Mouse (Mus musculus): ENCODE data around the gene Taar7f.
A peak's percentile ranks its signal among the peaks of the same experiment; 100 is the strongest.
"Not testable (repeated sequence)": the region's sequence is repeated elsewhere in the genome, so short reads cannot be mapped to it uniquely, and the experiment has no call there.

The Taar7f gene

DNA sequence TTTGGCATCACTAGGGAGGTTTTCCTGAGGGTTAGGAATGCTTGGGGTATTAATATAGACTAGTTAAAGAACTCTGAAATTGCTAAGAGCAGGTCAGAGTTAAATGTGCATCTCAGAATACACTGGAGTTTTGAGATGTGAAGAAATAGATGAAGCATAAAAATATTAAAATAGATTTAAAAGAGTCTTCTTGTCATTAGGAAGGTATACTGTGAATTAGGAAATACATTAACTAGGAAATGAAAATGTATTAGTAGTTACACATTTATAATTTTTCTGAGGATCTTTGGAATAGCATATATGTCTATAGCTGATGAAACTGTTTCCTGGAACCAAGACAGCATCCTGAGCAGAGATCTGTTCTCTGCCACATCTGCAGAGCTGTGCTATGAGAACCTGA is at the start of gene Taar7f:
Gene Taar7f (plus strand): TSS at position 301 of the 400 bp plus-strand sequence.
- no peak for DNase-seq (ENCODE audit: low spot score in 2 of 2)

DNA sequence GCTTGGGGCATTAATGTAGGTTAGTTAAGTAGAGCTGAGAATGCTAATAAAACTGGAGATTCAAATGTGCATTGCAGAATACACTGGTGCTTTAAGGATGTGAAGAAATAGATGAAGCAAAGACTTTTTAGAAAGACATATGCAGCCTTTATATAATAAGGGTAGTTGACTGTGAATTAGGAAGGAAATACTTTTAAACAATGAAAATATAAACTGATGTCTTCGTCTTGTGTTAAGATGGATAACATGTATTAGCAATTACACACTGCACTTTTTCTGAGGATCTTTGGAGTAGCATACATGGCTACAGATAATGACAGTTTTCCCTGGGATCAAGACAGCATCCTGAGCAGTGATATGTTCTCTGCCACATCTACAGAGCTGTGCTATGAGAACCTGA is 49.7 kb upstream of the Taar7f start, which contains the start of gene Taar7b:
Gene Taar7b (plus strand): TSS at position 301 of the 400 bp plus-strand sequence.
- DNase-seq (ENCODE audit: low spot score in 2 of 2), result no peak

DNA sequence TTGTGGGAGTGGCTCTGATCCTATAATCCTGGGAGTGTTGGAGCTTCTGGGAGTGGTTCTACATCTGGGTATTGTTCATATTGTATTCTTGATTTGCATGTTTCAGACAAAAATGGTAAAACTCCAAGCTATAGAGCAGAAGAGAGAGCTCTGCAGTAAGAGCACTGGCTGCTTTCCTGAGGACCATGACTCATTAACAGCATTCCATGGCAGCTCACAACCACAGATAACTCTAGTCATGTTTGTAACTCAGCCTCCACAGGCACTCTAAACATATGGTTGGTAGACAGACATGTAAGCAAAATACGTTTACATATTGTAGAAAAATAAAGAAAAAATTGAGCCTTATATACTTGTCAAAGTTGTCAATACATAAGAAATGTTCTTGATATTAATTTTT is 42.9 kb upstream of the Taar7f start:
- DNase-seq (ENCODE audit: low spot score in 2 of 2), result no peak

DNA sequence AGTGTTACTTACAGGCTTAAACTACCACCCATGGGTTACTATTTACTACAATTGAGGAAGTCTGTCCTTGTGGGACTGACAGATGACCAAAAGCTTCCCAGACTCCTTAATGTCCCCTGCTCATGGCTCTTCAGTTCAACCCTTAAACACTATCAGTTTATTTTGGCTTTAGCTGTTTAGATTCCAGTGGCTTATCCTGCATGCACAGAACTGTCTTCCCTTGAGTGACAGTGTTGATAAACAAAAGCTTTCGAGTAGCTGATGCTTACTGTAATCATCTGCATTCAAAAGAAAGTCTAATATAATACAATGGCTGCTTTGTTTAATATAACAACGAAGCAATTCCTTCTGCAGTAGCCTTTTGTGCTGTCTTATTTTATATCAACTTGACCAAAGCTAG is 42.3 kb upstream of the Taar7f start:
- no peak for DNase-seq (ENCODE audit: low spot score in 2 of 2)

DNA sequence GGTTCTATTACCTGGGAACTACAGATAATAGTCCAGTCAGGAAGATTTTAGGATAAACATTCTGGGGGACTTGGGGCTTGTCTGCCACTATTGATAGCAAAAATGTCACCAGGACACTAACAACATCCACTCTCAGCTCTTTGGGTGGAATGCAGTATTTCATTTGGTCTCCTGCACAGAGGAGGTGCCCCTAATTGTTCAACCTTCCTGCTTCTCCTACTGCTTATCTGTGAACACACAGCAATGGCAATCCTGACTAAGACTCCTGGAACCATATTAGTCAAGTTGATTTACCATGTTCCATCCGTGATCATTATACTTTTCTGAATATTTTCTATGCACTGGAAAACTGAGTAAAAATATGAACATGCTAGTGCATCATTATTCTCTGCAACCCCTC is 41.2 kb upstream of the Taar7f start:
- DNase-seq (ENCODE audit: low spot score in 2 of 2), result no peak

DNA sequence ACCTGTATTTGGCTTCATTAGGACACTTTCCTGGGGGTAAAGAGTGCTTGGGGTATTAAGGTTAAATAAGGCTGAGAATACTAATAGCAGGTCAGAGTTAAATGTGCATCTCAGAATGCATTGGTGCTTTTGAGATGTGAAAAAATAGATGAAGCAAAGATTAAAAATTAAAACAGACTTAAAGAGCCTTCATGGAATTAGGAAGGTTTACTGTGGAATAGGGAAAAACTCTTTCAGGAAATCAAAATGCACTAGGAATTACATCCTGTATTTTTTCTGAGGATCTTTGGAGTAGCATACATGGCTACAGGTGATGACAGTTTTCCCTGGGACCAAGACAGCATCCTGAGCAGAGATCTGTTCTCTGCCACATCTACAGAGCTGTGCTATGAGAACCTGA is 22.4 kb upstream of the Taar7f start, which contains the start of gene Taar7d:
Gene Taar7d (plus strand): TSS at position 301 of the 400 bp plus-strand sequence.
- DNase-seq (ENCODE audit: low spot score in 2 of 2), result no peak

DNA sequence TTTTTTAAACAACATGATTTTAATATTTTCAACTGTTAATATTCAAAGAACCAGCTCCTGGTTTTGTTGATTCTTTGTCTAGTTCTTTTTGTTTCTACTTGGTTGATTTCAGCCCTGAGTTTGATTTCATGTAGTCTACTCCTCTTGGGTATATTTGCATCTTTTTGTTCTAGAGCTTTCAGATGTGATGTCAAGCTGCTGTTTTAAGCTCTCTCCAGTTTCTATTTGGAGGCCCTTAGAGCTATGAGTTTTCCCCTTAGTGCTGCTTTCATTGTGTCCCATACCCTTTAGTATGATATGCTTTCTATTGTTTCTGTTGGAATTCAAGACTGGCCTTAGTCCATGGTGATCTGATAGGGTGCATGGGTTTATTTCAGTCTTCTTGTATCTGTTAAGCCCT is 18.0 kb upstream of the Taar7f start:
- no peak for DNase-seq (ENCODE audit: low spot score in 2 of 2)

DNA sequence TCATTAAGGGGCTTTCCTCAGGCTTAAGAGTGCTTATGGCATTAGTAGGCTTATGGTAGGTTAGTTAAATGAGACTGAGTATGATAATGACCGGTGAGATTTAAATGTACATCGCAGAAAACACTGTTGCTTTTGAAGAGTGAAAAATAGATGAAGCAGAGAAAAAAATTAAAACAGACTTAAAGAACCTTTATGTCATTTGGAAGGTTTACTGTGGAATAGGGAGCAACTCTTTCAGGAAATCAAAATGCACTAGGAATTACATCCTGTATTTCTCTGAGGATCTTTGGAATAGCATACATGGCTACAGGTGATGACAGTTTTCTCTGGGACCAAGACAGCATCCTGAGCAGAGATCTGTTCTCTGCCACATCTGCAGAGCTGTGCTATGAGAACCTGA is 12.0 kb upstream of the Taar7f start, which contains the start of gene Taar7e:
Gene Taar7e (plus strand): TSS at position 301 of the 400 bp plus-strand sequence.
- DNase-seq (ENCODE audit: low spot score in 2 of 2), result no peak

DNA sequence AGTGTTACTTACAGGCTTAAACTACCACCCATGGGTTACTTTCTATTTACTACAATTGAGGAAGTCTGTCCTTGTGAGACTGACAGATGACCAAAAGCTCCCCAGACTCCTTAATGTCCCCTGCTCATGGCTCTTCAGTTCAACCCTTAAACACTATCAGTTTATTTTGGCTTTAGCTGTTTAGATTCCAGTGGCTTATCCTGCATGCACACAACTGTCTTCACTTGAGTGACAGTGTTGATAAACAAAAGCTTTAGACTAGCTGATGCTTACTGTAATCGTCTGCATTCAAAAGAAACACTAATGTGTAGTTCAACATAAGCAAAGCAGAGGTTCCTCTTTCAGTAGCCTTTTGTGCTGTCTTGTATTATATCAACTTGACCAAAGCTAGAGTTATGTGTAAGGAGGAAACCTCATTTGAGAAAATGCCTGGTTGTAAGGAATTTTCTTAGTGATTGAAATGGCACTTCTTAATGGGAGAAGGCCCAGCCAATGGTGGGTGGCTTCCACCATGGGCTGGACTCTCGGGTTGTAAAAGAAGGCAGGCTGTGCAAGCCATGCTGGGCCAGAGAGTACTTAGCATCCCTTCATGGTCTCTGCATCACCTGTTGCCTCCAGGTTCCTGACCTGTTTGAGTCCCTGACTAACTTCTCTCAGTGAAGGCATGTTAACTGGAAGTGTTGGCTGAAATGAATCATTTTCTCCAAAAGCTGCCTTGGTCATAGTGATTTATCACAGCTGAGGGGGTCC is 9.0 kb upstream of the Taar7f start:
- DNase-seq (ENCODE audit: low spot score in 2 of 2), result no peak

DNA sequence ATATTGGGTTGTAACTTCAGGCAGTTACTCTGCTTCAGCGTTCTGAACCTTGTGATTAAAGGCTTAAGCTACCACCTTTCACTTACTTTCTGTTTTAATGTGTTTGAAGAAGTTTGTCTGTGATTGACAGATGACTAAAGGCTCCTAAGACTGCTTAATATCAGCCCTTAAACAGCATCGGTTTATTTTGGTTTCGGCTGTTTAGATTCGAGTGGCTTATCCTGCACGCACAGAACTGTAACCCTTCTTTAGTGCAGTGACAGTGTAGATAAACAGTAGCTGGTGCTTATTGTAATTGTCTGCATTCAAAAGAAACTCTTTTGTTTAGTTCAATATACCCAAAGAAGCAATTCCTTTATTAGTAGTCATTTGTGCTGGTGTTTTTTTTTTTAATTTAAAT is 2.7 kb downstream of the Taar7f start:
- no peak for DNase-seq (ENCODE audit: low spot score in 2 of 2)

DNA sequence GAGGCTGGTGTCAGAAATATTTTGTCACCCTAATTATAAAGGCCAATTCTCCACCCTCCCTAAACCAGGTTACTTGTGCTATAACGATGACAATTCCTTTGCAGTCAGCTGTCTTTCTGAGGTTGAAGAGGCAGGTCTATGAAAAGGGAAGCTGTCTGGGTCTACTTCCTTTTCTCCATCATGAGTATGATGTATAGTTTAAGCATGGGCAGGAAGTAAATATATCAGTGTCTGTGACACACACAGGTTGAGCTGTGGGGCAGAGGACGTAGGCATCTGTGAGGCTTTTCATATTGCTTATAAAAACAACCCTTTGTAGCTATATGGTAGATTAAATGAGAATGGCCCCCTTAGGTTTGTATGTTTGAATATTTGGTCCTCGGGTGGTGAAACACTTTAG is 9.7 kb downstream of the Taar7f start:
- DNase-seq (ENCODE audit: low spot score in 2 of 2), result no peak

DNA sequence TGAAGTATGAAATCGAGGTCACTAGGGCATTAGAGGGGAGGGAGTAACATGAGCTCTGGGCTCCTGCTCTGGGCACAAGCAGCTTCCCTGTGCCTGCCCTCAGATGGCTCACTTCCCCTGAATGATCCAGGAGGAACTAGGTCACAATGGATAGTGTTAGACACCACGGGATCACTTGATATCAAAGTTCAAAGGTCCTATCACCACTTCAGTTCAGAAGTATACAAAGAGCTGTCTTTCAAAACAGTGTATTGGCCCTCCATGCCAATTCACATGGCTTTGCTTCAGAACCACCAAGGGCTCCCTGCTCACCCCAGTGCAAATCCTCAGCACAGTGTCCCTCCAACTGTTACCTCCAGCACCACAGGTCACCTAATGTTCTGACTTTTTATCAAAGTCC is 25.4 kb downstream of the Taar7f start:
- DNase-seq (ENCODE audit: low spot score in 2 of 2), result not testable (repeated sequence)

DNA sequence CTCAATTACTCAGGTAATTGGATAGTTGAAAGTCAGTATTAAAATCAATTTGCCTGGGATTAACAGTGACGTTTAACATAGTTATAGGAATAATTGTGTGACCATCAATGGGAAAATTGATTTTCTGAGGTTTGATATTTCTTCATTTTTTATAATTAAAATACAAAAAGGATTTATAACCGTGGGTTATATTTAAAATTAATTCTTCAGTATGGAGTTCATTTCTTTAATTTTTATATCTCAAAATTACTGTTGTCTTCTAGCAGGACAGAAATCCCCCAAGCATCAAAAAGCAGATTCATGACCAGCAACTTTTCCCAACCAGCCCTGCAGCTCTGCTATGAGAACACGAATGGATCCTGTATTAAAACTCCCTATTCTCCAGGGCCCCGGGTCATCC is 26.9 kb downstream of the Taar7f start, which contains the start of gene Taar8a:
Gene Taar8a (plus strand): TSS at position 301 of the 400 bp plus-strand sequence.
- not testable (repeated sequence) for DNase-seq (ENCODE audit: low spot score in 2 of 2)

DNA sequence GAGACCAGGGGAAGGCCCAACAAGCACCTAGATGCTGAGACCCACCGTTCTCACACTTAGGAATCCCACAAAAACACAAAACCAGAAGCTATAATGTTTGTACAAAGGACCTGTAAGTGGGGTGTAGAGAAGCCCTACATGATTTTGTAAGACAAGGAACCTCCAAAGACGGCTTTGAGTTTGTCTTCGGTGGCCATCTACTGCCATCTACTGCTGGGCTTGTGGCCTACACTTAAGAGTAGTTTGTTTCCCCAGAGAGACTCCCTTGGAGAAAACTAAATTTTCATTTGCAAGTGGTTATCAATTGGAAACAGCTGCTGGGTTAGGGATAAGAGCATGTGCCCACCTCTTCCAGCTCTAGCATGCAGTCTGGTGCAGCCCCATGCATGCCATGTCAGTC is 30.9 kb downstream of the Taar7f start:
- DNase-seq (ENCODE audit: low spot score in 2 of 2), result peak; percentile 3 to 5

DNA sequence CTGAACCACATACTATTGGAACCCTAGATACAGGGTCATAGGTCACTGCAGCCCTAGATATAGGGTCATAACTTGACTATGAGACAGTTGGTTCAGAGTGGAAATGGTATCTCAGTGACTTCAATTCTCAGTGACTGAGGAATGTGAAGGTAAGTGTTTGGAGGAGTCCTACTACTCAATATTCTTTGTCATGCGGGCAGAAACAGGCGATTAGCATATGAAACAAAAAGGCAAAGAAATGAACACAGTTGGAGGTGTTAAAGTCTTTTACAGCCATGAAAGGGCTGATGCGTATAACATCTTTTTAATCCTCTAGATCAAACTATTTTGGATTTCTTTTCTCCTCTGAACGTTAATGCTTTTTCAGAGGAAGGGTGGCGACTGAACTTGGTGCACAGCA is 36.6 kb downstream of the Taar7f start:
- DNase-seq (ENCODE audit: low spot score in 2 of 2), result no peak

DNA sequence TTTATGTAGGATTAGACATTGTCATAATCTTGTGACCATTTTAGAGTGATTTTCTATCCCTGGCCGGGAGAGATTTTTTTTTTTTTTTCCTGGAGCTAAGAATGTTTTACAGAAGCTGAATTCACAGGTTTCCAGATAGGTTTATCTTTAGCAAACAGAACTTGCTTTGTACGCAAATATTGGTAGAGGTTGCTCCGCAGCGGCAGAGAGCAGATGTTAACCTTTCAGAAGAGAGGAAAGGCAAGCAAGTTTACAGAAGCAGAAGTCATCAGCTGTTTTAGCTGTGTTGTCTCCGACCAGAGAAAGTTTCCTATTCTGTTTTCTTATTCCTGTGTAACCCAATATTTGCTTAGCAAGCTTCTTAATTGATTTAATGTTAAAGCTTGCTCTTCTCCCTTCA is 37.2 kb downstream of the Taar7f start:
- DNase-seq (ENCODE audit: low spot score in 2 of 2), result no peak

DNA sequence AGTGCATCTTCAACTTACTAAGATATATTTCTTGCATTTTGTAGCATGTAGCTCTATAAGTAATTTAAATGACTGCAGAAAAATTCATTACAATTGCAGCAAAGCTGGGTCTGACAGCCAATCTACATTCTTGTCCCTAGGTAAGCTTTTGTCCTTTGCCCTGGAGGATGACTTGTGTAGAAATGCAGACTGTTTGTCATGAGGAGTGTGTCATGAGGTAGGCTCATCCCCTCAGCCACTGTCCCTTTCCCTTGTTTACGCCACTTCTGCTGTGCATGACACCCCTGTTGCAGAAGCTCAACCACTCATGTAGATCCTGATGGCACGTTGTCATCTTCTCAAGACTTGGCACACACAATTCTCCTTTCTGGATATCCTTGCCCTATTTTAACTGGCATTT is 37.9 kb downstream of the Taar7f start:
- no peak for DNase-seq (ENCODE audit: low spot score in 2 of 2)

DNA sequence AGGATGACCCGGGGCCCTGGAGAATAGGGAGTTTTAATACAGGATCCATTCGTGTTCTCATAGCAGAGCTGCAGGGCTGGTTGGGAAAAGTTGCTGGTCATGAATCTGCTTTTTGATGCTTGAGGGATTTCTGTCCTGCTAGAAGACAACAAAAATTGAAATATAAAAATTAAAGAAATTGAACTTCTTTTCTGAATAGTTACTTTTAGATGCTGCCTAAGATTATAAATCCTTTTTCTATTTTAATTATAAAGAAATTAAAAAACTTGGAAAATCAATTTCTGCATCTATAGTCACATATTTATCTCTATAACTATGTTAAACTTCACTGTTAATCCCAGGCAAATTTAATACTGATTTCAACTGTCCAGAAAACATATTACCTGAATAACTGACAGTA is 42.9 kb downstream of the Taar7f start, which contains the start of gene Taar8b:
Gene Taar8b (minus strand): TSS at position 101 of the 400 bp plus-strand sequence.
- no peak for DNase-seq (ENCODE audit: low spot score in 2 of 2)

DNA sequence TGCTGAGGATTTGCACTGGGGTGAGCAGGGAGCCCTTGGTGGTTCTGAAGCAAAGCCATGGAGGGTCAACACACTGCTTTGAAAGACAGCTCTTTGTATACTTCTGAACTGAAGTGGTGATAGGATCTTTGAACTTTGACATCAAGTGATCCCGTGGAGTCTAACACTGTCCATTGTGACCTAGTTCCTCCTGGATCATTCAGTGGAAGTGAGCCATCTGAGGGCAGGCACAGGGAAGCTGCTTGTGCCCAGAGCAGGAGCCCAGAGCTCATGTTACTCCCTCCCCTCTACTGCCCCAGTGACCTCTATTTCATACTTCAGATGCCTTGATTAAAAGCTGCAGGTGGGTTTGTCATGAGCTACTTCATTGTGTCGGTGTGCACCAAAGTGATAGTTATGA is 47.7 kb downstream of the Taar7f start:
- not testable (repeated sequence) for DNase-seq (ENCODE audit: low spot score in 2 of 2)
